Mouse (Mus musculus): ENCODE measurements around the gene Mks1. TPM values are rescaled to one million over a fixed set of nuclear protein-coding genes. Genes with fewer than 3 reads are reported as not detected.

The Mks1 gene
- polyA plus RNA-seq, 1 experiment from 2014 or later: 10.4 TPM

DNA sequence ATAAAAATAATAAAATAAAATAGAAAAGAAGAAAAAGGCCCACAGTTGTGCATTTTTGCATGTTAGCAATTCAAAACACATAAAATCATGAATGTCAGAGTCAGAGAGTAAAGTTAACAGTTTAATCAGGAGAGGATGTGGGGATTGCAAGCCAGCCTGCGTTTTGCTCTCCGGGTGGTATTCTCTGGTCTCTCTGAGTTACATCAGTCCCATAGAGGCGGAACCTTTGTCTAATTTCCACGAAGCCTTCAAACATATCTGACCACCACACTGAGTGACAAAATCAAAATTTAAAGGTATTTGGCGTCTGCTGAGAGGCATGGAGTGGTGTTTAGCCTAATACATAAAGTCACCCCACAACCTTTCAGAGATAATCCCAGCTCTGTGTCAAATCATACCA is 31.8 kb downstream of the Mks1 start:
- 81% methylated on average over 5 of the region's 5 CpGs for WGBS

GRCm38 (mm10) chr11:87892168-87892567 is 39.2 kb downstream of the Mks1 start, which contains the start of gene Olfr462:
TSS of gene Olfr462 (minus strand) at chr11:87892268.
- no peak within 1 kb of the TSS for H3K27ac ChIP-seq (ENCODE audit: low read depth, low read length)
- no peak for DNase-seq (ENCODE audit: low spot score)
- H3K4me1 ChIP-seq (ENCODE audit: control insufficient read depth, insufficient read depth, low read length): no peaks in the 10 kb centered on the region
- H3K4me2 ChIP-seq (ENCODE audit: low read length): no peak within 1 kb of the TSS
- H3K9me3 ChIP-seq (replicated peaks; ENCODE audit: control insufficient read depth, low read length): no peaks in the 10 kb centered on the region
- H3K27me3 ChIP-seq (replicated peaks; ENCODE audit: control insufficient read depth, insufficient read depth, low read length): no peaks in the 10 kb centered on the region
- no peaks in the 10 kb centered on the region for H3K36me3 ChIP-seq (ENCODE audit: control insufficient read depth, insufficient read depth, low read length)
- H3K4me3 ChIP-seq (ENCODE audit: low read depth, low read length): no peak within 1 kb of the TSS
- ATAC-seq: no peak
- WGBS: 91% methylated on average over 6 of the region's 6 CpGs
- H3K9ac ChIP-seq (ENCODE audit: low read length): no peak within 1 kb of the TSS

More for the DNA sequence above, 31.8 kb downstream of the Mks1 start:
- Histone ChIP-seq H3K9me3 (replicated peaks; ENCODE audit: control insufficient read depth, low read length) (no peaks in the 10 kb centered on the region), H3K27me3 (replicated peaks; ENCODE audit: control insufficient read depth, insufficient read depth, low read length) (no peaks in the 10 kb centered on the region), H3K4me1 (ENCODE audit: control insufficient read depth, insufficient read depth, low read length) (no peaks in the 10 kb centered on the region), H3K36me3 (ENCODE audit: control insufficient read depth, insufficient read depth, low read length) (no peaks in the 10 kb centered on the region), H3K4me2 (ENCODE audit: low read length) (no peak overlapping the region), H3K9ac (ENCODE audit: low read length) (no peak overlapping the region), H3K4me3 (ENCODE audit: low read depth, low read length) (no peak overlapping the region), H3K27ac (ENCODE audit: low read depth, low read length) (no peak overlapping the region)
- DNase-seq (ENCODE audit: low spot score): no peak
- no peak for ATAC-seq

DNA sequence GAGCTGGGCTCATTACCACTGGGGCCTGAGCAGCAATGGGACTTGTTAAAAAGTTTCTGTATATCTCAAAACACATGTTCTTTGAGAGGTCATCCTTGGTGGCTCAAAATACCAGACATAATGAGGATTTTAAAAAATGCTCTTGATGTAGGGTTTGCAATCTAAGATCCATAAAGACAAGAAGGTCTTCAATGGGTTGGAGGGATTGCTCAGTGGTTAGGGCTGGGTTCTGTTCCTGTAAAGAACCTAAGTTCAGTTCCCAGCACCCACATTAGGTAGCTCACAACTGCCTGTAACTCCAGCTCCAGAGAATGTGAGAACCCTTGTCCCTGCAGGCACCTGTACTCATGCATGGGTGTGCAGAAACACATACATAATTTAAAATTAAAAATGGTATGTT is 44.3 kb downstream of the Mks1 start, which contains the start of gene Olfr463:
Gene Olfr463 (minus strand): TSS at position 101 of the 400 bp plus-strand sequence.
- Histone ChIP-seq H3K4me2 (ENCODE audit: low read length) (no peak within 1 kb of the TSS), H3K27ac (ENCODE audit: low read depth, low read length) (no peak within 1 kb of the TSS), H3K9ac (ENCODE audit: low read length) (no peak within 1 kb of the TSS), H3K4me3 (ENCODE audit: low read depth, low read length) (no peak within 1 kb of the TSS), H3K9me3 (replicated peaks; ENCODE audit: control insufficient read depth, low read length) (no peaks in the 10 kb centered on the region), H3K27me3 (replicated peaks; ENCODE audit: control insufficient read depth, insufficient read depth, low read length) (no peaks in the 10 kb centered on the region), H3K4me1 (ENCODE audit: control insufficient read depth, insufficient read depth, low read length) (no peaks in the 10 kb centered on the region), H3K36me3 (ENCODE audit: control insufficient read depth, insufficient read depth, low read length) (no peaks in the 10 kb centered on the region)
- DNase-seq (ENCODE audit: low spot score) (no peak), ATAC-seq (no peak)

- no peaks in the 10 kb centered on the region for H3K9me3 ChIP-seq (replicated peaks; ENCODE audit: control insufficient read depth, low read length)
- no peaks in the 10 kb centered on the region for H3K36me3 ChIP-seq (ENCODE audit: control insufficient read depth, insufficient read depth, low read length)
- no peak for ATAC-seq
- H3K4me2 ChIP-seq (ENCODE audit: low read length): no peak overlapping the region
- H3K4me3 ChIP-seq (ENCODE audit: low read depth, low read length): no peak overlapping the region
- no peak overlapping the region for H3K27ac ChIP-seq (ENCODE audit: low read depth, low read length)
- no peak for DNase-seq (ENCODE audit: low spot score)
- 79% methylated on average over 3 of the region's 3 CpGs for WGBS
- H3K4me1 ChIP-seq (ENCODE audit: control insufficient read depth, insufficient read depth, low read length): no peaks in the 10 kb centered on the region
- no peak overlapping the region for H3K9ac ChIP-seq (ENCODE audit: low read length)
- no peaks in the 10 kb centered on the region for H3K27me3 ChIP-seq (replicated peaks; ENCODE audit: control insufficient read depth, insufficient read depth, low read length)
Measured at GRCm38 (mm10) chr11:87904331-87904730, 51.3 kb downstream of the Mks1 start.

Other genes with a start within 250 kb of the Mks1 start
- gene Hsf5, start 236.1 kb upstream of the Mks1 start, polyA plus RNA-seq (2014; fragmentation: Nextera tagmentation; extraction: Ambion mirVana): 0.33 and 0.36 TPM in 2 replicates
- 0.63 and 1.1 TPM in 2 replicates for gene Rnf43, start 190.5 kb upstream of the Mks1 start, polyA plus RNA-seq (2014; fragmentation: Nextera tagmentation; extraction: Ambion mirVana)
- gene Supt4a, start 115.7 kb upstream of the Mks1 start, polyA plus RNA-seq (2014; fragmentation: Nextera tagmentation; extraction: Ambion mirVana): 160 and 203 TPM in 2 replicates
- gene Tspoap1, start 92.7 kb upstream of the Mks1 start, polyA plus RNA-seq (2014; fragmentation: Nextera tagmentation; extraction: Ambion mirVana): 13.5 and 20.2 TPM in 2 replicates
- gene Mpo, start 59.6 kb upstream of the Mks1 start, polyA plus RNA-seq (2014; fragmentation: Nextera tagmentation; extraction: Ambion mirVana): 0.22 and 0.23 TPM in 2 replicates
- gene Lpo, start 24.9 kb upstream of the Mks1 start, polyA plus RNA-seq (2014; fragmentation: Nextera tagmentation; extraction: Ambion mirVana): 0.53 and 0.62 TPM in 2 replicates
- gene Epx, start 22.3 kb downstream of the Mks1 start, polyA plus RNA-seq (2014; fragmentation: Nextera tagmentation; extraction: Ambion mirVana): 0.11 and 0.19 TPM in 2 replicates
- not detected in 2 replicates for gene Olfr462, start 39.1 kb downstream of the Mks1 start, polyA plus RNA-seq (2014; fragmentation: Nextera tagmentation; extraction: Ambion mirVana)
- not detected in 2 replicates for gene Olfr463, start 44.2 kb downstream of the Mks1 start, polyA plus RNA-seq (2014; fragmentation: Nextera tagmentation; extraction: Ambion mirVana)
- gene Olfr464, start 67.8 kb downstream of the Mks1 start, polyA plus RNA-seq (2014; fragmentation: Nextera tagmentation; extraction: Ambion mirVana): not detected in 2 replicates
- gene Dynll2, start 134.3 kb downstream of the Mks1 start, polyA plus RNA-seq (2014; fragmentation: Nextera tagmentation; extraction: Ambion mirVana): 21.8 and 22.5 TPM in 2 replicates
- 340 and 348 TPM in 2 replicates for gene Srsf1, start 194.2 kb downstream of the Mks1 start, polyA plus RNA-seq (2014; fragmentation: Nextera tagmentation; extraction: Ambion mirVana)
- 60.0 and 64.7 TPM in 2 replicates for gene Vezf1, start 215.1 kb downstream of the Mks1 start, polyA plus RNA-seq (2014; fragmentation: Nextera tagmentation; extraction: Ambion mirVana)
- 13.0 and 18.6 TPM in 2 replicates for gene Cuedc1, start 244.8 kb downstream of the Mks1 start, polyA plus RNA-seq (2014; fragmentation: Nextera tagmentation; extraction: Ambion mirVana)

Data from forebrain, embryonic 14.5 days (tissue).